Mouse (Mus musculus) neutrophil, adult 5-6 weeks (primary cell): ENCODE results near the gene Lrrc1. TPM values are rescaled to one million over a fixed set of nuclear protein-coding genes. Genes with fewer than 3 reads are reported as not detected.

Source experiments
- ATAC-seq: fragments of 151-379, 151-347 bp; 2 replicates; pipeline ENCODE4 v1.8.0; 2017; ENCODE audit warnings: mild to moderate bottlenecking, moderate TSS enrichment; ENCODE audit not compliant: insufficient number of reproducible peaks, poor library complexity, low FRiP score, severe bottlenecking; ENCODE audit errors: extremely low read depth
- total RNA-seq: library from RNA; stranded (forward); fragments of 200-1000 nt; gene quantifications from 2 replicates; pipeline ENCODE4 v1.2.3, GENCODE M21; 2017

The Lrrc1 gene
- total RNA-seq, 1 experiment from 2014 or later, result 9.3 TPM

- ATAC-seq, result no peak
Observed at GRCm38 (mm10) chr9:77434965-77435364, 109.7 kb downstream of the Lrrc1 start.

GRCm38 (mm10) chr9:77433476-77433875 is 111.2 kb downstream of the Lrrc1 start:
- ATAC-seq, result no peak

GRCm38 (mm10) chr9:77432030-77432429 is 112.6 kb downstream of the Lrrc1 start:
- no peak for ATAC-seq

- no peak for ATAC-seq
Observed at GRCm38 (mm10) chr9:77430413-77431087, 114.1 kb downstream of the Lrrc1 start.

- no peak for ATAC-seq
Observed at GRCm38 (mm10) chr9:77429230-77430015, 115.2 kb downstream of the Lrrc1 start.

GRCm38 (mm10) chr9:77428748-77429140 is 115.9 kb downstream of the Lrrc1 start:
- no peak for ATAC-seq

- no peak for ATAC-seq
Observed at GRCm38 (mm10) chr9:77428115-77428747, 116.4 kb downstream of the Lrrc1 start.

- no peak for ATAC-seq
Observed at GRCm38 (mm10) chr9:77427292-77428114, 117.2 kb downstream of the Lrrc1 start.

- no peak for ATAC-seq
Observed at GRCm38 (mm10) chr9:77426110-77426509, 118.6 kb downstream of the Lrrc1 start.

- ATAC-seq, result no peak
Observed at GRCm38 (mm10) chr9:77425553-77425952, 119.1 kb downstream of the Lrrc1 start.

GRCm38 (mm10) chr9:77420200-77420585 is 124.5 kb downstream of the Lrrc1 start:
- no peak for ATAC-seq

- no peak for ATAC-seq
Observed at GRCm38 (mm10) chr9:77419501-77420199, 125.0 kb downstream of the Lrrc1 start.

GRCm38 (mm10) chr9:77418800-77419199 is 125.9 kb downstream of the Lrrc1 start:
- no peak for ATAC-seq

GRCm38 (mm10) chr9:77416486-77416885 is 128.2 kb downstream of the Lrrc1 start:
- no peak for ATAC-seq

- no peak for ATAC-seq
Observed at GRCm38 (mm10) chr9:77416002-77416401, 128.7 kb downstream of the Lrrc1 start.

GRCm38 (mm10) chr9:77411830-77412425 is 132.7 kb downstream of the Lrrc1 start:
- ATAC-seq, result no peak

- no peak for ATAC-seq
Observed at GRCm38 (mm10) chr9:77410968-77411367, 133.7 kb downstream of the Lrrc1 start.

- ATAC-seq, result no peak
Observed at GRCm38 (mm10) chr9:77410524-77410923, 134.1 kb downstream of the Lrrc1 start.
